Mouse (Mus musculus) neural tube, embryonic 11.5 days (tissue): ENCODE measurements around the gene Thbs4. TPM values are rescaled to one million over a fixed set of nuclear protein-coding genes. Genes with fewer than 3 reads are reported as not detected.

Experiments
- ATAC-seq: fragments of 200-750 bp; cut with Nextera tagmentation; 2 replicates; pipeline ENCODE4 v1.8.0; 2017; ENCODE audit warnings: moderate number of reproducible peaks, mild to moderate bottlenecking, moderate TSS enrichment, moderate library complexity; ENCODE audit not compliant: insufficient read depth, low FRiP score, low TSS enrichment
- DNase-seq: peaks from one replicate; pipeline ENCODE4 v3.0.0-alpha.2; 2015; ENCODE audit warnings: low spot score
- H3K27ac ChIP-seq: fragments of 300-500 bp; sonication (generic); 2 replicates; pipeline ENCODE4 v1.5.1; 2014; ENCODE audit warnings: low read depth, mild to moderate bottlenecking, low read length
- H3K27me3 ChIP-seq: fragments of 300-500 bp; sonication (generic); 2 replicates; pipeline ENCODE4 v1.6.1; 2014; ENCODE audit warnings: mild to moderate bottlenecking, low read length, mixed read lengths; ENCODE audit not compliant: control insufficient read depth, insufficient read depth
- H3K36me3 ChIP-seq: fragments of 300-500 bp; sonication (generic); 2 replicates; pipeline ENCODE4 v1.6.1; 2014; ENCODE audit warnings: mild to moderate bottlenecking, low read length, moderate library complexity, mixed read lengths; ENCODE audit not compliant: control insufficient read depth, insufficient read depth
- H3K4me1 ChIP-seq: fragments of 300-500 bp; sonication (generic); 2 replicates; pipeline ENCODE4 v1.6.1; 2014; ENCODE audit warnings: low read length, mixed read lengths; ENCODE audit not compliant: control insufficient read depth, insufficient read depth
- H3K4me2 ChIP-seq: fragments of 300-500 bp; sonication (generic); 2 replicates; pipeline ENCODE4 v1.6.1; 2014; ENCODE audit warnings: low read depth, mild to moderate bottlenecking, moderate library complexity
- H3K4me3 ChIP-seq: fragments of 300-500 bp; sonication (generic); 2 replicates; pipeline ENCODE4 v1.5.1; 2014; ENCODE audit warnings: low read depth, low read length
- H3K9ac ChIP-seq: fragments of 300-500 bp; sonication (generic); 2 replicates; pipeline ENCODE4 v1.6.1; 2014; ENCODE audit warnings: mild to moderate bottlenecking, low read length
- H3K9me3 ChIP-seq: fragments of 300-500 bp; sonication (generic); 2 replicates; pipeline ENCODE4 v1.6.1; 2016; ENCODE audit warnings: low read length; ENCODE audit not compliant: control insufficient read depth
- WGBS: fragments of 180-500 bp; shearing (Covaris S2); extraction: QIAGEN DNeasy Blood & Tissue Kit; methylation state at CpG from one replicate; pipeline ENCODE4 v1.1.7; 2014; 5-methylcytosine and 5-hydroxymethylcytosine counted together
- polyA plus RNA-seq: library from polyadenylated mRNA; unstranded; fragments of >200 nt; fragmentation: Nextera tagmentation; extraction: Ambion mirVana; gene quantifications from 2 replicates; pipeline ENCODE4 v1.2.1, GENCODE M21; 2014

Gene Thbs4
- polyA plus RNA-seq, 1 experiment from 2014 or later: 1.2 TPM

DNA sequence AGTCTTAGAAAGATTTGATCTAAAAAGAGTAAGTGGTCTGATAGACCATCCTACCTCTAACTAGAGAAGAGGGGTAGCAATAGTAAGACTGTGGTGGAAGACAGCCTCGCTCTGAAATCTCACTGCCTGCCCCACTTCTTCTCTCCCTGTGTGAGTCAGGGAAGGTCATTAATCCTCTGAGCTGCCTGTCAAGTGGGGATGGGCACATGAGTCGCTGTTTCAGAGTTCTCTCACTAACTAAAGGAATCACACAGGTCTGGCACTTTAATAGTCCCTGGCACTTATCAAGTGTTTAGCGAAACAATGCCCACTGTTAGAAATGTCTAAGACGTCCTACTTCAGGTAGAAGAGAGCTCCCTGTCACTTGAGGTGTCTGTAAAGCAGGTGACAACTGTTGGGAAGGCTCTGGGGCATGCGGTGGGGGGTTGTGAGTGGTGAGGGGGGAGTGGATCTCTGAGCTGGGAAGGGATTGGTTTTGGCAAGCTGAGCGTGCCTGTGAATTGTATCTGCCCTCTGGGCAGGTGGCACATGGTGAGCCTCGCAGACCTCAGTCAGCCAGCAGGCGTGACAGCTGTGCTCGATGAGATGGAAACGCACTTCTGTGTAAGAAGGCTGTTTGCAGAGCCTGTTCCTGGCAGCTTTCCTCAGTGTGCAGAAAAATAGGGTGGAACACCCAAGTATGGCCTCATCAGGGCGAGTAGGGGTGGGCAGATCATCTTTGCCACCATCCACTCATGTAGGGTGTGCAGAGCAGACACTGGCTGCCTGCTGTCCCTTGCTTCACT is 57.9 kb downstream of the Thbs4 start:
- Histone ChIP-seq H3K4me1 (peaks cover 4% of the 10 kb centered on the region; the same call in 1 of the 2 replicates), H3K4me3 (no peak overlapping the region), H3K27me3 (no peaks in the 10 kb centered on the region), H3K9me3 (no peaks in the 10 kb centered on the region), H3K9ac (no peak overlapping the region), H3K36me3 (no peaks in the 10 kb centered on the region), H3K4me2 (no peak overlapping the region), H3K27ac (peak overlapping the region; percentile 14; the same call in 1 of the 2 replicates)
- DNase-seq: peak; percentile 55
- WGBS: 44% methylated on average over 11 of the region's 11 CpGs
- ATAC-seq: peak; percentile 66

DNA sequence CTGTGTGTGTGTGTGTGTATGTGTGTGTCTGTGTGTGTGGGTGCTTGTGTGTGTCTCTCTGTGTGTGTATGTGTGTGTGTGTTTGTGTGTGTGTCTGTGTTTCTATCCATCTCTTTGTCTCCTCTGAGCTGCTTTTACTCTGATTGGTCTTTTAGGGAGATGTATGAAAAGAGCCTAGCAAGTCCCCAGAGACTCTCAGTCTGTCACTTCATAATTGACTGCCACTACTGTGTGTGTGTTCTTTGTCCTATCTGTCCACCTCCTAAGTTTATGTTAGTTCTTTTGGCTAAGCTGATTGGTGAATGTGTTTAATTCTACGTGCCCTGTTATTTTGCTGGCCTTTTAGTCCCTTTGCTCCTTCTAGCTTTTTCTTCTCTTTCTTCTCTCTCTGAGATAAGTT is 58.9 kb downstream of the Thbs4 start:
- ATAC-seq (peak; percentile 60), DNase-seq (no peak)
- Histone ChIP-seq H3K4me1 (peaks cover 4% of the 10 kb centered on the region; the same call in 1 of the 2 replicates), H3K9me3 (no peaks in the 10 kb centered on the region), H3K27ac (no peak overlapping the region), H3K4me2 (no peak overlapping the region), H3K27me3 (no peaks in the 10 kb centered on the region), H3K9ac (no peak overlapping the region), H3K4me3 (no peak overlapping the region), H3K36me3 (no peaks in the 10 kb centered on the region)
- WGBS: 44% methylated on average over 1 of the region's 1 CpGs

DNA sequence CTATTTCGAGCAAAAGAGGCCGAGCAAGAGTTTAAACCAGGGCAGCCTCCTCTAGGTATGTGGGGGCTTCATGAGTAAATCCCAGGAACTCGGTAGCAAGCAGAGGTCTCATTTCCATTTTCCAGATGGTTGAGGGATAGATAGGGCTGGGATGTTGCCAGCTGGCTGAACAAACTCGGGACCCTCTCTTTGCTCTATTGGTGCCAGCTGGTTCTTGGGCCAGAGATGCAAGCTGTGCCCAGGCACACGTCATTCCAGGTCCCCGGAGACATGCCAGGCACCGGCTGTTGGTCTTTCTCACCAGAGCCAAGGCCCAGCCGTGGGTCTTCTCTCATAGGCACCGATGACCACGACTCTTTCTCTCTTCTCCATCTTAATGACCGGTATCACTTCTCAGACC is 60.9 kb downstream of the Thbs4 start:
- Histone ChIP-seq H3K4me3 (no peak overlapping the region), H3K4me1 (peaks cover 4% of the 10 kb centered on the region; the same call in 1 of the 2 replicates), H3K9me3 (no peaks in the 10 kb centered on the region), H3K9ac (no peak overlapping the region), H3K4me2 (no peak overlapping the region), H3K27ac (no peak overlapping the region), H3K36me3 (no peaks in the 10 kb centered on the region), H3K27me3 (no peaks in the 10 kb centered on the region)
- ATAC-seq (no peak), DNase-seq (no peak)
- 84% methylated on average over 11 of the region's 11 CpGs for WGBS

DNA sequence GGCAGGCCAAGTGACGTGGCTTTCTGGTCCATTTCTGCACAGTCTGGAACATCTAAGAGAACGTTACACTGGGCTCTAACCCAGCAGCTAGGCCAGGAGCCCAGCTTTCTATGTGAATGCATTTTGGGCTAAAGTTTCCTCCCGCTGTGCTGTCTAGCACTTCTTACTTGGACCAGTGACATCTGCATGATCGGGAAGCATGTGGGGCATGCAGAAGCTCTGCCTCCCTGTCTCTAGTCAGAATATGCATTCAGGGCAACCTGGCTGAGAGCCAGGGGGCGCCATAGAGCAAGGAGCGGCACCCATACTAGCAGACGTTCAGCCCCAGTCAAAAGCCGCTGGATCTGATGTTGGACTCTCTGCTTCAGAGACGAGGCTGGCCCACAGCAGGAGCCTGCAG is 61.4 kb downstream of the Thbs4 start:
- Histone ChIP-seq H3K9me3 (no peaks in the 10 kb centered on the region), H3K36me3 (no peaks in the 10 kb centered on the region), H3K4me2 (no peak overlapping the region), H3K27me3 (no peaks in the 10 kb centered on the region), H3K9ac (no peak overlapping the region), H3K27ac (no peak overlapping the region), H3K4me1 (peaks cover 4% of the 10 kb centered on the region; the same call in 1 of the 2 replicates), H3K4me3 (no peak overlapping the region)
- 45% methylated on average over 9 of the region's 9 CpGs for WGBS
- no peak for ATAC-seq
- DNase-seq: peak; percentile 54

DNA sequence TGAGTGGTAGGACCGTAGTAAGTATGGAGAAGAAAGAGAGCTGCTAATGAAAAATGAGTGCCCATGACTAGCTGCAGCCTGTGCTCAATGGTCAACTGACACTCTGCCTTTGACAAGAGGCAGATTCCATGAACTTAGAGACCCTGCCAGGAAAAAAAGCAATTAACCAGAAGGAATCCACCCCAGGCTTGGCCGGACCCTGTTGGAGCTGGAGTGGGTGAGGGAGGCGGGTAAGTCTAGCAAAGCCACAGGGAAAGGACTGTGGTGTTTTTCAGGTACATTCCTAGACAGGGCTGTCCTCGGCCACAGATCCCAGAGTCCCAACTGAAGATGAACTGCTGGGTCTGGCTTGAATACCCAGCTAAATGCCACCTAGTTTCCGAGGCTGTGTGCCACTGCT is 61.8 kb downstream of the Thbs4 start:
- peaks cover 4% of the 10 kb centered on the region; the same call in 1 of the 2 replicates for H3K4me1 ChIP-seq
- H3K36me3 ChIP-seq: no peaks in the 10 kb centered on the region
- no peak overlapping the region for H3K4me3 ChIP-seq
- H3K27ac ChIP-seq: no peak overlapping the region
- DNase-seq: no peak
- no peak overlapping the region for H3K9ac ChIP-seq
- 87% methylated on average over 5 of the region's 5 CpGs for WGBS
- no peaks in the 10 kb centered on the region for H3K27me3 ChIP-seq
- H3K9me3 ChIP-seq: no peaks in the 10 kb centered on the region
- no peak for ATAC-seq
- H3K4me2 ChIP-seq: no peak overlapping the region

DNA sequence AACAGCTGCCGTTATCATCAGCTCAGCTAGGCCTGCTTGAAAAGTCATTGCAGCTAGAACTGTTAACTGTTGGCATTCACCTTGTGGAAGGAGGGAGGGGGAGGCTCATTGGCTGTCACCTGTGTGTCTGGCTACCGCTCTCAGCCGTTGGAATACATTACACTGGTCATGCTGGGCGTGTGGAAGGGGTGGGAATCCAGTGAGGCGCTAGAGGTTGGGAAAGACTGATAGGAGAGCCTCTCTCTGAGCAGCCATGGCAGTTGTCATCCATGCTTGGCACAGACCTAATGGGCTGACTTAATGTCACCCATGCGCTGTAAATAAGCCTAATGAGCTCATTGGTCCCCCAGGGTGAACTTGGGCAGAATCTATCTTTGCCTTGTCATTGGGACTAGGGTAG is 62.8 kb downstream of the Thbs4 start:
- DNase-seq: no peak
- Histone ChIP-seq H3K4me2 (no peak overlapping the region), H3K27me3 (no peaks in the 10 kb centered on the region), H3K4me3 (no peak overlapping the region), H3K27ac (no peak overlapping the region), H3K36me3 (no peaks in the 10 kb centered on the region), H3K9me3 (no peaks in the 10 kb centered on the region), H3K9ac (no peak overlapping the region), H3K4me1 (peaks cover 4% of the 10 kb centered on the region; the same call in 1 of the 2 replicates)
- WGBS: 75% methylated on average over 6 of the region's 6 CpGs
- no peak for ATAC-seq

DNA sequence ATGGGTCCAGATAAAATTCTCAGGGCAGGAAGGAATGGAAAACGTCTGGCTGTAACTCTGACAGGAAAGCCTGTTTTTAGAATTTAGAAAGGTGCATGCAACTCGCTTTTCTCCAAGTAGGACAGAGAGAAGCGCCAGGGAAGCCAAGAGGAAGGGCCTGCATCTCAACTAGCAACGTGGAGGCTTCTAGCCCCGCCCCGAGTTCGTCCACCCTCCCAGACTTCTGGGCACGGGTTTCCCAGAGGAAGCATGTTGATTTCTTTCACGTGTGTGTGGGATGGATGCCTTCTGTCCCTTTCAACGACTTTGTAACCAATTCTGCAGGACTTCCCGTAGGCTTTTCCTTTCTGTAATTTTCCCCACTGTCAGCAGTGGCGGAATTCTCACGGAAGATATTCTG is 64.8 kb downstream of the Thbs4 start:
- Histone ChIP-seq H3K27me3 (no peaks in the 10 kb centered on the region), H3K27ac (no peak overlapping the region), H3K4me1 (no peaks in the 10 kb centered on the region), H3K9ac (no peak overlapping the region), H3K4me3 (no peak overlapping the region), H3K4me2 (no peak overlapping the region), H3K9me3 (no peaks in the 10 kb centered on the region), H3K36me3 (no peaks in the 10 kb centered on the region)
- no peak for ATAC-seq
- DNase-seq: no peak
- 67% methylated on average over 13 of the region's 13 CpGs for WGBS

DNA sequence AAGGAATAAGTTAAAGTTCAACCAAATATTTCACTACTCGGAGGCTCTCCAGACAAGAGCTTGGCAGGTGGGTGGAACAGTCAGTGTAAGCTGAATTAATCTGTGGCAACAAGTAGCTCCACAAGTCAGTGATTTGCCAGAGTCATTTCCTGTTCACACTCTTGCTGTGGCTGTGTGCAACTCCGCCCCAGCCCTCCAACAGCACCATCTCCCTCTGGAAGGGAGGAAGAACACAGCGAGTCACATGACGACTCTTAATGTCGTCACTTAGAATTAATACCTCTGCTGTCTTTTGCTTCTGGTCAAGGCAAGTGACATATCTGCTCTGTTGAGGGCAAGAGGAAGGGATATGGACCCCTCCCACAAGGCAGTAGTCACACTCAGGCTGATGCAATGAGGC is 72.2 kb downstream of the Thbs4 start:
- no peaks in the 10 kb centered on the region for H3K9me3 ChIP-seq
- H3K4me1 ChIP-seq: no peaks in the 10 kb centered on the region
- H3K4me3 ChIP-seq: no peak overlapping the region
- WGBS: 71% methylated on average over 5 of the region's 5 CpGs
- H3K27ac ChIP-seq: no peak overlapping the region
- H3K36me3 ChIP-seq: no peaks in the 10 kb centered on the region
- H3K4me2 ChIP-seq: no peak overlapping the region
- ATAC-seq: no peak
- no peaks in the 10 kb centered on the region for H3K27me3 ChIP-seq
- no peak for DNase-seq
- no peak overlapping the region for H3K9ac ChIP-seq

DNA sequence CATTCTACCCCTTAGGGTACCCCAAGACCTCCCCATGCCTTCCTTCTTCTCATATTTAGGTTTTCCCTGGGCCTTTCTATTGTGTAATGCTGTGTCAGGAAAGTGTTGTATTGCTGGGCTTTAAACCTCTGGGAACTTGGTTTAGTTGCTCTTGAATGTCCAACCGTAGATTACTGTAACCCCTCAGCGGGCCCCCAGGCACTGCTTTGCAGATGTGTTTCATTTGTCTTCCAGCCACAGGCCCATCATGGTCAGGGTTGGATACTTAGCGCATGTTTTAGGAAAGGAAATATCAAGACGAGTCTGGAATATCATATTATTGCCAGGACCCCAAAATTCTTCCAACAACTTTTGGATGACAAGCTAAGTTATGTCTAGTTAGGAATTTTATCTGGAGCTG is 73.6 kb downstream of the Thbs4 start:
- Histone ChIP-seq H3K4me1 (no peaks in the 10 kb centered on the region), H3K36me3 (no peaks in the 10 kb centered on the region), H3K9ac (no peak overlapping the region)

More for the DNA sequence above, 73.6 kb downstream of the Thbs4 start:
- H3K27ac ChIP-seq: no peak overlapping the region
- H3K4me3 ChIP-seq: no peak overlapping the region
- no peaks in the 10 kb centered on the region for H3K27me3 ChIP-seq
- H3K9me3 ChIP-seq: no peaks in the 10 kb centered on the region
- H3K4me2 ChIP-seq: no peak overlapping the region
- WGBS: 86% methylated on average over 4 of the region's 4 CpGs
- DNase-seq (no peak), ATAC-seq (no peak)
